Mouse (Mus musculus): ENCODE results near the gene 1700025G04Rik.
A peak's percentile ranks its signal among the peaks of the same experiment; 100 is the strongest.

The 1700025G04Rik gene

GRCm38 (mm10) chr1:151900706-151901360 is 189.1 kb downstream of the 1700025G04Rik start:
- DNase-seq (ENCODE audit: low spot score in 2 of 2), result no peak

DNA sequence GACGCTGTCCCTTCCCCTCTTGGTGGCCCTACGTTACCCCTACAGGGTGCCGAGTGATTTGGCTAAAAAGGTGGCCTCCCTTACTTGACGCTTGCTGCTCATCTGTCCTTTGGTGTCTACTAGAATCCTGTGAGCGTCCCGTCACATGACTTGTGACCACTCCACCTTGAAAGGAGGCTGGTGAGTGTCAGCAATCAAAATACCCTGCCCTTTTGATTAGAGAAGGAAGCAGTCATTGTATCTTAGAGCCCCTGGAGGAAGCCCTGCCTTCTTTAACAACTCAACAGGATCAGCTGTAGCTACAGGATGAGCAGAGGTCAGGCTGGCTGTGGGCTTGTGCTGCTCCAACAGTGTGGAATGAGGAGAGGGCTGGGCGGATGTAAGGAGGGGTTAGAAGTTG is 190.0 kb downstream of the 1700025G04Rik start:
- no peak for DNase-seq (ENCODE audit: low spot score in 2 of 2)

GRCm38 (mm10) chr1:151895406-151895805 is 194.5 kb downstream of the 1700025G04Rik start:
- DNase-seq (ENCODE audit: low spot score in 2 of 2), result no peak

- no peak for DNase-seq (ENCODE audit: low spot score in 2 of 2)
Measured at GRCm38 (mm10) chr1:151893976-151894375, 195.9 kb downstream of the 1700025G04Rik start.

DNA sequence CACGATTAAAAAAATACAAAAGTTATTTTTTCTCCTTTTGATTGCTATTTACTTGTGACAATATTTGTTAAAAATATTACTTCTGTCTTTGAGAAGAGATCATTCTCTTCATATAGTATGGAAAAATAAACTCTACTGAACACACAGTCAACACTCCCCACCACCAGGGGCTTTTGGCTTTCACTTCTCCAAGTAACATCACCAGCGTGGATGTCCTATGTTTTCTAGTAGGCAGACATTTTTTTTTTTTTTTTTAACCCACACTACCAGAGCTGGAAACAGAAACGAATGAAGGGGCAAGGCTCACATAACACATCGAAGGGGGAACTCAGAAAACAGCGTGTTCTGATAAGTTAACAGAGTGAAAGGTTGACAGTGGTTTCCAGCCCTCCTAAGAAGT is 197.9 kb downstream of the 1700025G04Rik start:
- DNase-seq (ENCODE audit: low spot score in 2 of 2), result no peak

GRCm38 (mm10) chr1:151891194-151891593 is 198.7 kb downstream of the 1700025G04Rik start:
- no peak for DNase-seq (ENCODE audit: low spot score in 2 of 2)

DNA sequence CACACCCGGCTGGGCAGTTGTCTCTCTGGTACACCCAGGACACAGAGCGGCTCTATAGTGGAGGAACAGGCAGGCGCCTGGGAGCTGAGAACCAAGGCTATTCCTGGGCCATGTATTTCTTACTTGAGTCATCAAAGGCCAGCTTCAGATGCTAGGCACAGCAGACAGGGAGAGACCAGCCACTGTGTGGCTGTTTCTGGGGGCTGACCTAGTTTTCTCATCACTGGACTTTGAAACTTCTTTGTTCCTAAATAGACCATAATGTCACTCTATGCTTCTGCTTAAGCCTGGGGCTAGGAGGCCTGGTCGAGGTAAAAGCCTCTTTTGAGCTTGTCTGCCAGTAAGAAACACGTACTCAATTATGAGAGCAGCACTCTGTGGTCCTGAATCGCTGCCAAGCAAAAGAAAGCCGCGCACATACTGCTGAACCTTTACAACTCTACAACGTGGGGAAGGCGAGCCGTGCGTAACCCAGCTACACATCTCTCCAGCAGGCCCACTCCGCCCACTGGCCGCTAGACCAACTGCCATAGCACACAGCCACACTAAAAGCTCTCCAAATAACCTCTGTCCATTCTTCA is 199.8 kb downstream of the 1700025G04Rik start:
- peak; percentile 53 to 64 for DNase-seq (ENCODE audit: low spot score in 2 of 2)

DNA sequence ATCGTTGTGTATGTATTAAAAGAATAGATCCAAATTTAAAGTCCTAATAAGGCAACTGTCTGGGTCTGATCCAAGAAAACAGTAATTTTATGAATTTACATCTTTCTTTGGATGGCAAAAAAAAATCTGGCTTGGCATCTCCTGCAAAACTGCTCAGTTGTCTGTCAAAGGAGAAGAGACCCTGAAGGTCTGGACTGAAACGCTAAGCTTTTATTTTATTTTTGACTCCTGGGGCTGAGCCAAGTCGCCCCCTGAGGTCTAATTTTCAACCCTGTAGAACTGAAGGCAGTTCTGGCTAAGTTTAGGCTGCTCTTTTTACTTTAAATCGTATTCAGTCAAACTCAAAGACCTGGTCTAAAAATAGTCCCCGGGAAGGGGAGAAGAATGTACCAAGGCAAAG is 202.3 kb downstream of the 1700025G04Rik start:
- DNase-seq (ENCODE audit: low spot score in 2 of 2), result no peak

DNA sequence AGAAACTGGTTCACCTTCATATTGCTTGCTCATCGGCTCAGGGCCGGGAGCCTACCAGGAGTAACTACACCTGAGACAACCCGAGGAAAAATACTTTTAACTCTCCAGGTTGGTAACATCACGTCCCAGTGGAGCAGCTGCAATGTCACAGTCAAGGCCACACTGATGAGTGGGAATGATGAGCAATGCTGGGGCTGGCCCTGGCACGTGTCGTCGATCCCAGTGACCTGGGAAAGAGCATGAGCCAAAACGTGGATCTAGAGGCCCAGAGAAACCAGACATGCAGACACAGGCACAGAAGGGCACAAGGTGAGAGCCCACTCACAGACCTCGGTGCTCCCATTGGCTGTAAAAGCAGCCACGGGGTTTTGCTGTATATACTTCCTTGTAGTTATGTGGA is 202.8 kb downstream of the 1700025G04Rik start:
- no peak for DNase-seq (ENCODE audit: low spot score in 2 of 2)

- DNase-seq (ENCODE audit: low spot score in 2 of 2), result no peak
Measured at GRCm38 (mm10) chr1:151886171-151886570, 203.8 kb downstream of the 1700025G04Rik start.

GRCm38 (mm10) chr1:151881253-151881652 is 208.7 kb downstream of the 1700025G04Rik start:
- DNase-seq (ENCODE audit: low spot score in 2 of 2), result no peak

DNA sequence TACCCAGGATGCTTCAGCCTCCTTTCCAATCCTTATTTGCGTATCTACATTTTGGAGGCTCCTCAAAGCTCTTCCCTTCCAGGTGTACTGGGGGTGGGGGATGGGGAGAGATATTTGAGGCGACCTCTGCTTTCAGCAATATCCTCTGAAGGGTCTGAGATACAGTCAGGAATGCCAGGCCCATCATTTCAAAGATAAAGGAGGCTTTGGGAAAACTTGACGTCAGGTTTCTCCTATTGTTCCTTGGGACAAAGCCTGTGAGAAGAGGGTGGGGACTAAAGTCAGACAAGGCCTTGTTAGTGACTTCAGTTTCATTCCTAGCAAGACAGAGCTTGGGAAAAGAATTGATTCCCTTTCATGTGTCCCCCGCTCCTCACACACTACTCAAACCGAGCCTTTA is 209.2 kb downstream of the 1700025G04Rik start:
- no peak for DNase-seq (ENCODE audit: low spot score in 2 of 2)

DNA sequence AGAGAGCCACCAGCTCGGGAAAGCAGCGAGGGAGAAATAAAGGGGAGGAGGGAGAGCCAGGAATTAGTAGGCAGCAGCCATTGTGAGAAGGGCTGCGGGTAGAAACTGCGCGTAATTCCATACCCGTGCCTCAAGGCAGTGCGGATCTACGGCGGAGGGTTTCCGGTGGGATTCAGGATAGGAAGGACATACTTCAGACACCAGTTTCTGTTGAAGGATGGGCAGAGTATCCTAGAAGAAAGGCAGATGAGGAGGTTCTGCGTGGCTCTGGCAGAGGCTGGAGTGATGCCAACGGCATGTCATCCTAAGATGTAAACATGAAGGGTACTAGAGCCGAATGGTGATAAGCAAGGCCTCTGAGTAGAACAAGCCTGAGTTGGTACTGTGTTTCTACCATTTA is 210.0 kb downstream of the 1700025G04Rik start:
- DNase-seq (ENCODE audit: low spot score in 2 of 2), result no peak

DNA sequence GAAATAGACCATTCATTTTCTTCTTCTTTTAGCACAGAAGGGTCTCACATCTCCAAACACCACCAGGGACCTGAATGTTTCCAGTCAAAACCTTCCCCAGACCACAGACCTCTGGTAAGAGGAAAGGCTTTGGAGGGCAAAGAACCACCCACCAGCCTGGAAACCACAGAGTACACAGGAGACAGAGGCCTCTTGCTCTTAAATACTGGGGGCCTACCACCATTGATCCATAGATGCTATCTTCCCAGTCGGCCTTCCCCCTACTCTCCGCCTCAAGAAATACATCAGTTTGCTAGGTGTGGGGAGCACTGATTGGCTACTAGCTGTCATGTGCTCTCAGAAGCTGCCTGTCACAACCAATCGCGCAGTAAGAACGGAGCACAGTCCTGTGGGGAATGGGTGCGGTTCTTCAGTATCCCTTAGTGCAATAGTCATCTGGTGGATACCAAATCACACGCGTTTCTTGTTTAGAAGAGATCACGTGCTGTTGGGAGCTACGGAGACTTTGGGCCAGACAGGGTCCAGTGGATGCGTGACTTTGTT is 210.5 kb downstream of the 1700025G04Rik start:
- DNase-seq (ENCODE audit: low spot score in 2 of 2), result no peak

DNA sequence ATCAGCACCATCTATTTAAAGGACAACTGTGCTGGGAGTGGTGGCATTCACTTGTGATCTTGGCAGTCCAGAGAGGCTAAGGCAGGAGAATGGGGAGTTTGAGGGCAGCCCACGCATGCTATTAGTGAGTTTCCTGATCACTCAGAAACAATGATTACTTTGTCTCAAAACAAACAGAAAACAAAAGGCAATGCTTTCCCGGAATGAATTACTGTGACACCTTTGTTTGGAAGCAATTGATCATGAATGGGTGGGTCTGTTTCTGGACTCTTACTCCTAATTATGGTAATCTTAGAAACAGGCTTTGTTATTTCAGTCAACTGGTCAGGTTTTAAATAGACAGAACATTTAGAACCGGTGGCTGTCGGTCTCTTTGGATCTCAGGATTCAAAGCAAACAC is 211.5 kb downstream of the 1700025G04Rik start:
- DNase-seq (ENCODE audit: low spot score in 2 of 2), result no peak

DNA sequence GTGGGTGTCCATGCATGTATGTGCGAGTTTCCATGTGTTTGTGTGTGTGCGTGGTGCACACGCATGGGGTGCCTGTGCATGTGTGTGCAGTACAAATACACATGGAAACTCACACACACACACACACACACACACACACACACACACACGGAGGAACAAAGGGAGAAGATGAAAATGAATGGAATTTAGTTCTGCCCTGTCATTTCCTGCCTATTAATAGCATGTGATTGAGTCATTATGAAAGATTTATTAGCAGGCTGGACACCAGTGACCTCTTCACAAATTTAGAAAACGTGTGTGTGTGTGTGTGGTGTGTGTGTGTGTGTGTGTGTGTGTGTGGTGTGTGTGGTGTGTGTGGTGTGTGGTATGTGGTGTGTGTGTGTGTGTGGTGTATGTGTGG is 217.0 kb downstream of the 1700025G04Rik start:
- no peak for DNase-seq (ENCODE audit: low spot score in 2 of 2)

DNA sequence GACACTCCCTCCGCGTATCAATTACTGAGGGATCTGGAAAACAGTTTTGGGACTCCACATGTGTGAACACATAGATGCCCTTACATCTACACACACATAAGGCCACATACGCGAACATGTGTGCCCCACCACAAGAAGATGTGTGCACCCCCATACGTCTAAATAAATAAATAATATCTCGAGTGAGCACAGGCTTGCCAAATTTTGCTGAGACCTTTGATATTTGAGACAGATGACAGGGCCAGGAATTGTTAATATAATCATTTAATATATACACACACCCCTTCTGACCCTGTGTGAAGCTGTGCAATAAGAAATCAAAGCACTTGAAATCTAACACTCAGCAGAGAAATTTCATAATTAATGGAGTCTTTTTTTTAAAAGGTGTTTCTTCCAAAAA is 225.6 kb downstream of the 1700025G04Rik start:
- DNase-seq (ENCODE audit: low spot score in 2 of 2), result no peak

GRCm38 (mm10) chr1:151863797-151864147 is 226.2 kb downstream of the 1700025G04Rik start:
- DNase-seq (ENCODE audit: low spot score in 2 of 2), result no peak

GRCm38 (mm10) chr1:151863135-151863796 is 226.7 kb downstream of the 1700025G04Rik start:
- DNase-seq (ENCODE audit: low spot score in 2 of 2), result no peak

- no peak for DNase-seq (ENCODE audit: low spot score in 2 of 2)
Measured at GRCm38 (mm10) chr1:151862109-151862508, 227.8 kb downstream of the 1700025G04Rik start.

DNA sequence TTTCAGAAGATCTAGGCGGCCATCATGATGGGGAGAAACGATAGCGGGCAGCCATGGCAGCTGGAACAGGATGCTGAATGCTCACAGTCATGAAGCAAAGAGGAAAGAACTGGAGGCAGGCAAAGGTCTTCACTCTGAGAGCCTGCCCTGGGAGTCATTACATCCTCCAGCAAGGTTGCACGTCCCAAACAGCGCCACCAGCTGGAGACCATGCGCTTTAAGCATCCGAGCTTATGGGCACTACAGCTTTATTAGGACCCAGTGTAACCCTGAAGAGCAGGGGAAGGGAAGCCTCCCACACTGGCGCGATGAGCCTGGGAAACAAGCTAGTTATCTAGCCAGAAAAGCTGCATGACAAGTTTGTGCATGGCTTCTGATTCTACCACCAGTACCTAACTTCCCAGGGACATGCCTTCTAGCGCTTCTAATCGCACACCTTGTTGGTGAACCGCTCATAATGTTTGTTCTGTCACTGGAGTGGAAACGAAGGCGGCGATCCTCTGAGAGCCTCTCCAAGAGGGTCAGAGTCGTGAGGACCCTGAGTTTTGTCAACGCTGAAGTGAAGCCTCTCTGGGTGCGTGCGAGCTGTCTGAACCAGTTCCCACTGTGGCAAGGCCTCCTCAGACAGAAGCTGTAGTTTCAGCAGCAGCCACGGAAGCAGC is 228.5 kb downstream of the 1700025G04Rik start:
- no peak for DNase-seq (ENCODE audit: low spot score in 2 of 2)

GRCm38 (mm10) chr1:151858474-151858873 is 231.5 kb downstream of the 1700025G04Rik start:
- no peak for DNase-seq (ENCODE audit: low spot score in 2 of 2)

All from right cerebral cortex, postnatal 36 days (tissue).